ENCODE assay signal across 8 mouse cellular contexts in the genomic region with DNA sequence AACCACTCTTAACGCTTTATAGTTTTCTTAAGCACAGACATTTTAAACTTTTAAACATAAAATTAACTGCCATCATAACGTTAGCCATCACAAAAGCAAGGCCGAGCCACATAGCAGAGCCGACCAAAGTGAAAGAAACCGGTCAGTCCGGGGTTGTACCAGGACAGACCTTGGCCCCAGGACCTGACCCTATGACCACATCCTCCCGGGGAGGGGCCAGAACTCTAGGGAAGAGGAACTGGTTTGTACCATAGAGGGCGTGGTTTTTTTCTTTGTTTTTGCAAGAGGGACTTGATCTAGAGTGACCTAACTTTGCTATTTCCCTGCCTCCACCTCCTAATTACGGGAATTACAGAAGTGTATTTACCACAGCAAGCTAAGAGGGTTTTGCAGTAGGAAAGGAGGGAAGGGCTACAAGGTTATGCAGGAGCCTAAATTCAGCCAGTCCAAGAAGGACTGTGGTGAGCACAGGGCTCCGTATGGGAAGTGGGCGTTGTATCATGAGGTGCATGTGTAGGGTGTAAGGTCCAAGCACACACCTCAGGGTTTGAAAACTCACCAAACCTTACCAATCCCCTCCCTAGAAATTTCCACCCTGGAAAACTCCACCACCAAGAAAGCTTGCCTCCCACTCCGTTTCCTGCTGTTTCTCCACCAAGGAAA. TPM values are rescaled to one million over a fixed set of nuclear protein-coding genes. Genes with fewer than 3 reads are reported as not detected.
A peak's percentile ranks its signal among the peaks of the same experiment; 100 is the strongest.
DNase-seq lines count a peak whose midpoint lies in the region; ATAC-seq lines count a peak whose summit lies in the region.
"Had no signal": no experiment of that assay in that cellular context is flagged by ENCODE, and none has a peak within 500 bp of the region (broad histone marks: within the 10 kb centered on the region; RNA-seq: fewer than 3 reads in every experiment).

No protein-coding gene starts in this region.

- peak; percentile 85 for ATAC-seq in common myeloid progenitor, adult 5-6 weeks (replicated peaks; ENCODE audit: low read depth, poor library complexity, severe bottlenecking)

- DNase-seq in adrenal gland, adult 2 months, result peak; percentile 90
- peak; percentile 84 to 85 for DNase-seq in kidney, postnatal 36 days
- peak; percentile 78 to 86 for DNase-seq in natural killer cell, adult 2 months (ENCODE audit: low spot score in 2 of 2)
- no peak for DNase-seq in c-Kit-positive CD71-positive TER-119-positive erythroid progenitor cells, embryonic 14.5 days (ENCODE audit: low spot score)
- DNase-seq in layer of hippocampus, adult 9-10 months (ENCODE audit: low spot score), result no peak
- DNase-seq in embryo, embryonic 10 days (ENCODE audit: low spot score), result no peak

RNA-seq across cellular contexts. Expression of gene F12, which starts 2.8 kb away (rescaled TPM):
- 1 to 10 TPM in 1 of 2 experiments, not detected in 1; 1.5 TPM for total RNA-seq in adrenal gland, adult 2 months (2021)
- 0.10 and 0.34 TPM in 2 replicates for polyA plus RNA-seq in adrenal gland, adult 2 months (2012; rRNA removed)
- not detected in 2 replicates for total RNA-seq in common myeloid progenitor, adult 5-6 weeks (2017)
- polyA plus RNA-seq: myocyte had no signal

RNA-seq across cellular contexts. Expression of gene Pfn3, which starts 14.3 kb away (rescaled TPM):
- total RNA-seq in adrenal gland, adult 2 months (2021), result not detected
- polyA plus RNA-seq in adrenal gland, adult 2 months (2012; rRNA removed), result not detected in 2 replicates
- total RNA-seq in common myeloid progenitor, adult 5-6 weeks (2017), result not detected in 2 replicates
- polyA plus RNA-seq: myocyte had no signal

RNA-seq across cellular contexts. Expression of gene Grk6, which starts 15.5 kb away (rescaled TPM):
- 10 to 100 TPM; 28.4 to 36.5 TPM for total RNA-seq in adrenal gland, adult 2 months (2021)
- 48.5 and 70.5 TPM in 2 replicates for polyA plus RNA-seq in adrenal gland, adult 2 months (2012; rRNA removed)
- 68.9 and 84.5 TPM in 2 replicates for total RNA-seq in common myeloid progenitor, adult 5-6 weeks (2017)

RNA-seq across cellular contexts. Expression of gene Slc34a1, which starts 31.4 kb away (rescaled TPM):
- total RNA-seq in adrenal gland, adult 2 months (2021), result 1 to 10 TPM in 1 of 2 experiments, not detected in 1; 1.3 TPM
- polyA plus RNA-seq in adrenal gland, adult 2 months (2012; rRNA removed), result 0.29 TPM in 1 of 2 replicates, not detected in the other
- total RNA-seq in common myeloid progenitor, adult 5-6 weeks (2017), result not detected in 2 replicates

RNA-seq across cellular contexts. Expression of gene Prr7, which starts 34.7 kb away (rescaled TPM):
- 1 to 10 TPM; 1.5 to 4.1 TPM for total RNA-seq in adrenal gland, adult 2 months (2021)
- 59.0 and 66.3 TPM in 2 replicates for polyA plus RNA-seq in adrenal gland, adult 2 months (2012; rRNA removed)
- 0.27 TPM in 1 of 2 replicates, not detected in the other for total RNA-seq in common myeloid progenitor, adult 5-6 weeks (2017)

Comparison
In these comparisons a context has a peak if more than half of its experiments do, and no peak if none do; other contexts are left out.
1. DNase-seq: peak in adrenal gland, adult 2 months (single experiment), kidney, postnatal 36 days (2 of 2) and natural killer cell, adult 2 months (2 of 2); none in c-Kit-positive CD71-positive TER-119-positive erythroid progenitor cells, embryonic 14.5 days (single experiment), layer of hippocampus, adult 9-10 months (single experiment) and embryo, embryonic 10 days (single experiment).